Mouse (Mus musculus): ENCODE data around the gene Olfr1202. TPM values are rescaled to one million over a fixed set of nuclear protein-coding genes. Genes with fewer than 3 reads are reported as not detected.

The Olfr1202 gene
- polyA plus RNA-seq (2015; fragmentation: Nextera tagmentation; extraction: Ambion mirVana): not detected in 2 replicates

GRCm38 (mm10) chr2:88814196-88814595, at the start of gene Olfr1202:
Gene Olfr1202 (plus strand): TSS chr2:88814496.
- Histone ChIP-seq H3K9ac (no peak within 1 kb of the TSS), H3K27me3 (no peaks in the 10 kb centered on the region), H3K4me3 (no peak within 1 kb of the TSS), H3K4me1 (replicated peaks) (no peaks in the 10 kb centered on the region), H3K36me3 (no peaks in the 10 kb centered on the region), H3K4me2 (no peak within 1 kb of the TSS), H3K27ac (no peak within 1 kb of the TSS), H3K9me3 (no peaks in the 10 kb centered on the region)
- 88% methylated on average over 1 of the region's 1 CpGs for WGBS
- ATAC-seq (ENCODE audit: low FRiP score): no peak

DNA sequence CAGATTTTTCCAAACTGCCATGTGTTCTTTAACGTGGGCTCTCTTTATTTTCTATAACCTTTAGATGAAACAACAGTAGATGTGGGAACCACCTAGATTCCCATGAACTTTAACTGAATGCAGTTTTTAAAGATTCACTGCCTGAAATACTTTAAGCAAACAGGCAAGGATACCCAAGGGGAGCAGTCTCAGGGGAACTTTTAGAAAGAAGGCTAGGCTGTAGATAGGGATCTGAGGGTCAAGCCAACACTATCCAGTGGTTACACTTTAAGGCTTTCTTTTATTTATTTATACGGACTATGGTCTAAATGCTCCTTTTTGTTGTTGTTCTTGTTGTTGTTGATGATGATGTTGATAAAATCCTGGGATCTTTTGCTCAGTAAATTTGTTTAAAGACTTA, 43.9 kb upstream of the Olfr1202 start, which contains the start of gene Olfr1200:
Olfr1200 (minus strand) TSS at position 101 of the 400 bp plus-strand sequence.
- Histone ChIP-seq H3K36me3 (no peaks in the 10 kb centered on the region), H3K9ac (no peak within 1 kb of the TSS), H3K4me1 (replicated peaks) (no peaks in the 10 kb centered on the region), H3K4me3 (no peak within 1 kb of the TSS), H3K9me3 (no peaks in the 10 kb centered on the region), H3K4me2 (no peak within 1 kb of the TSS), H3K27me3 (no peaks in the 10 kb centered on the region), H3K27ac (no peak within 1 kb of the TSS)
- 88% methylated on average over 2 of the region's 2 CpGs for WGBS
- ATAC-seq (ENCODE audit: low FRiP score): no peak

DNA sequence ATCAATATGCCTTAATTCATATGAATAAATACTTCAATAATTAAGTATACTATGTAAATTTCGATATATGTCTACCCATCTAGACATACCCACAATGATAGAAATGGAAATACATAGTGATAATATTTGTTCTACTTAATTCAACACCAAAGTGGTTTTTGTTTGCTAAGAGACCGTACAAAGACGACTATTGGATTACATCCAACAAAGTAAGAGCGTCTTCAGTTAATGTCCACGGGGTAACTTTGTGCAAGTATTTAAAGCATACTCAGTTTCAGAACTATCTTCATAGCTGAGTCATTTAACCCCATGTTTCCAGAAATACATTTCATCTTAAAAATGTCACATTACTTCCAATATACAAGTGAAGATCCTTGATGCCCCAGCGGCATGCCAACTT, 21.6 kb upstream of the Olfr1202 start, which contains the start of gene Olfr1201:
Olfr1201 (plus strand) TSS at position 301 of the 400 bp plus-strand sequence.
- Histone ChIP-seq H3K27ac (no peak within 1 kb of the TSS), H3K27me3 (no peaks in the 10 kb centered on the region), H3K4me2 (no peak within 1 kb of the TSS), H3K9me3 (no peaks in the 10 kb centered on the region), H3K4me3 (no peak within 1 kb of the TSS), H3K36me3 (no peaks in the 10 kb centered on the region), H3K9ac (no peak within 1 kb of the TSS), H3K4me1 (replicated peaks) (no peaks in the 10 kb centered on the region)
- no peak for ATAC-seq (ENCODE audit: low FRiP score)
- WGBS: 91% methylated on average over 6 of the region's 6 CpGs

GRCm38 (mm10) chr2:88829437-88829836, 15.1 kb downstream of the Olfr1202 start, which contains the start of gene Olfr1205:
Gene Olfr1205 (plus strand): TSS chr2:88829737.
- no peak within 1 kb of the TSS for H3K9ac ChIP-seq
- 93% methylated on average over 2 of the region's 2 CpGs for WGBS

GRCm38 (mm10) chr2:88838477-88838876, 24.2 kb downstream of the Olfr1202 start:
- Histone ChIP-seq H3K4me1 (replicated peaks) (no peaks in the 10 kb centered on the region), H3K36me3 (no peaks in the 10 kb centered on the region), H3K4me2 (no peak overlapping the region), H3K9me3 (no peaks in the 10 kb centered on the region), H3K9ac (no peak overlapping the region), H3K27me3 (no peaks in the 10 kb centered on the region), H3K27ac (no peak overlapping the region), H3K4me3 (no peak overlapping the region)
- 64% methylated on average over 2 of the region's 2 CpGs for WGBS
- no peak for ATAC-seq (ENCODE audit: low FRiP score)

More at GRCm38 (mm10) chr2:88829437-88829836, 15.1 kb downstream of the Olfr1202 start, which contains the start of gene Olfr1205:
- Histone ChIP-seq H3K4me3 (no peak within 1 kb of the TSS), H3K4me1 (replicated peaks) (no peaks in the 10 kb centered on the region), H3K27me3 (no peaks in the 10 kb centered on the region), H3K9me3 (no peaks in the 10 kb centered on the region), H3K36me3 (no peaks in the 10 kb centered on the region), H3K27ac (no peak within 1 kb of the TSS), H3K4me2 (no peak within 1 kb of the TSS)
- ATAC-seq (ENCODE audit: low FRiP score): no peak

DNA sequence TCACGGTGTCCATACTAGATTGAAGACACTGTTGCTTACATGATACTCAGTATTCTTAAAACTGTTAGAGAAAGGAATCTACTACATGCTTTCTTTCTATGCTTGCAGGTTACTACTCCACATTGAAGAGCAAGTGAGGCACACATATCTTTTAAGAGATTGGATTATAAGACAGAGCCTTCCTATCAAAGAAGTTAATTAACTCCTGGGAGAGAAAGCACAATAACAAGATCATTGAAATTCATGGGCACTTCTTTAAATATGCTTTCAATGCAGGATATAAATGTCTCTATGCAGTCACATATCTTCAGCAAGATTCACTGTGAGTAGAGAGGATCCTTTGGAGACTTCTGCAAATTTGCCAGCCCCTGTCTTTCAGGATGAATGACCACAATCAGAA, 34.7 kb downstream of the Olfr1202 start, which contains the start of gene Olfr1204:
Olfr1204 (plus strand) TSS at position 301 of the 400 bp plus-strand sequence.
- 94% methylated on average over 1 of the region's 1 CpGs for WGBS
- H3K4me1 ChIP-seq (replicated peaks): no peaks in the 10 kb centered on the region
- no peak within 1 kb of the TSS for H3K4me2 ChIP-seq
- no peaks in the 10 kb centered on the region for H3K27me3 ChIP-seq
- H3K9me3 ChIP-seq: no peaks in the 10 kb centered on the region
- H3K36me3 ChIP-seq: no peaks in the 10 kb centered on the region
- H3K27ac ChIP-seq: no peak within 1 kb of the TSS
- H3K4me3 ChIP-seq: no peak within 1 kb of the TSS
- no peak within 1 kb of the TSS for H3K9ac ChIP-seq
- ATAC-seq (ENCODE audit: low FRiP score): no peak

DNA sequence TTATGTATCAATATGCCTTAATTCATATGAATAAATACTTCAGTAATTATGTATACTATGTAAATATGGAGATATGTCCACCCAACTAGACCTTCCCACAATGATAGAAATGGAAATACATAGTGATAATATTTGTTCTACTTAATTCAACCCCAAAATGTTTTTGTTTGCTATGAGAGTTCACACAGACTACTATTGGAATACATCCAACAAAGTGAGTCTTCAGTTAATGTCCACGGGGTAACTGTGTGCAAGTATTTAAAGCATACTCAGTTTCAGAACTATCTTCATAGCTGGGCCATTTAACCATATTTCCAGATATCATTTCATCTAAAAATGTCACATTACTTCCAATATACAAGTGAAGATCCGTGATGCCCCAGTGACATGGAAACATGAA, 48.6 kb downstream of the Olfr1202 start, which contains the start of gene Olfr1206:
Olfr1206 (plus strand) TSS at position 301 of the 400 bp plus-strand sequence.
- no peak within 1 kb of the TSS for H3K9ac ChIP-seq
- H3K4me1 ChIP-seq (replicated peaks): no peaks in the 10 kb centered on the region
- WGBS: 89% methylated on average over 2 of the region's 2 CpGs
- no peaks in the 10 kb centered on the region for H3K36me3 ChIP-seq
- no peaks in the 10 kb centered on the region for H3K9me3 ChIP-seq
- H3K27ac ChIP-seq: no peak within 1 kb of the TSS
- no peak within 1 kb of the TSS for H3K4me3 ChIP-seq
- no peak within 1 kb of the TSS for H3K4me2 ChIP-seq
- no peak for ATAC-seq (ENCODE audit: low FRiP score)
- H3K27me3 ChIP-seq: no peaks in the 10 kb centered on the region

Other genes starting within 250 kb of the Olfr1202 start
- gene Olfr1189, start 228.0 kb upstream of the Olfr1202 start, polyA plus RNA-seq (2015; fragmentation: Nextera tagmentation; extraction: Ambion mirVana): not detected in 2 replicates
- gene Olfr1191-ps1, start 174.0 kb upstream of the Olfr1202 start, polyA plus RNA-seq (2015; fragmentation: Nextera tagmentation; extraction: Ambion mirVana): not detected in 2 replicates
- not detected in 2 replicates for gene Olfr1192-ps1, start 166.0 kb upstream of the Olfr1202 start, polyA plus RNA-seq (2015; fragmentation: Nextera tagmentation; extraction: Ambion mirVana)
- gene Olfr1193, start 138.9 kb upstream of the Olfr1202 start, polyA plus RNA-seq (2015; fragmentation: Nextera tagmentation; extraction: Ambion mirVana): not detected in 2 replicates
- not detected in 2 replicates for gene Olfr1195, start 125.3 kb upstream of the Olfr1202 start, polyA plus RNA-seq (2015; fragmentation: Nextera tagmentation; extraction: Ambion mirVana)
- not detected in 2 replicates for gene Olfr1196, start 109.9 kb upstream of the Olfr1202 start, polyA plus RNA-seq (2015; fragmentation: Nextera tagmentation; extraction: Ambion mirVana)
- not detected in 2 replicates for gene Olfr1197, start 82.1 kb upstream of the Olfr1202 start, polyA plus RNA-seq (2015; fragmentation: Nextera tagmentation; extraction: Ambion mirVana)
- gene Olfr1198, start 63.1 kb upstream of the Olfr1202 start, polyA plus RNA-seq (2015; fragmentation: Nextera tagmentation; extraction: Ambion mirVana): not detected in 2 replicates
- not detected in 2 replicates for gene Olfr1199, start 54.0 kb upstream of the Olfr1202 start, polyA plus RNA-seq (2015; fragmentation: Nextera tagmentation; extraction: Ambion mirVana)
- not detected in 2 replicates for gene Olfr1200, start 44.0 kb upstream of the Olfr1202 start, polyA plus RNA-seq (2015; fragmentation: Nextera tagmentation; extraction: Ambion mirVana)
- not detected in 2 replicates for gene Olfr1201, start 21.5 kb upstream of the Olfr1202 start, polyA plus RNA-seq (2015; fragmentation: Nextera tagmentation; extraction: Ambion mirVana)
- not detected in 2 replicates for gene Olfr1205, start 15.2 kb downstream of the Olfr1202 start, polyA plus RNA-seq (2015; fragmentation: Nextera tagmentation; extraction: Ambion mirVana)
- gene Olfr1204, start 34.8 kb downstream of the Olfr1202 start, polyA plus RNA-seq (2015; fragmentation: Nextera tagmentation; extraction: Ambion mirVana): not detected in 2 replicates
- not detected in 2 replicates for gene Olfr1206, start 48.7 kb downstream of the Olfr1202 start, polyA plus RNA-seq (2015; fragmentation: Nextera tagmentation; extraction: Ambion mirVana)
- not detected in 2 replicates for gene Olfr1208, start 87.8 kb downstream of the Olfr1202 start, polyA plus RNA-seq (2015; fragmentation: Nextera tagmentation; extraction: Ambion mirVana)
- gene Olfr1209, start 100.7 kb downstream of the Olfr1202 start, polyA plus RNA-seq (2015; fragmentation: Nextera tagmentation; extraction: Ambion mirVana): not detected in 2 replicates
- not detected in 2 replicates for gene Olfr1211, start 123.6 kb downstream of the Olfr1202 start, polyA plus RNA-seq (2015; fragmentation: Nextera tagmentation; extraction: Ambion mirVana)
- gene Olfr1212, start 139.5 kb downstream of the Olfr1202 start, polyA plus RNA-seq (2015; fragmentation: Nextera tagmentation; extraction: Ambion mirVana): not detected in 2 replicates
- not detected in 2 replicates for gene Gm13762, start 165.8 kb downstream of the Olfr1202 start, polyA plus RNA-seq (2015; fragmentation: Nextera tagmentation; extraction: Ambion mirVana)
- gene Olfr1214, start 178.2 kb downstream of the Olfr1202 start, polyA plus RNA-seq (2015; fragmentation: Nextera tagmentation; extraction: Ambion mirVana): not detected in 2 replicates
- not detected in 2 replicates for gene Olfr1215, start 192.5 kb downstream of the Olfr1202 start, polyA plus RNA-seq (2015; fragmentation: Nextera tagmentation; extraction: Ambion mirVana)
- not detected in 2 replicates for gene Olfr1216, start 203.8 kb downstream of the Olfr1202 start, polyA plus RNA-seq (2015; fragmentation: Nextera tagmentation; extraction: Ambion mirVana)
- gene Olfr1217, start 217.6 kb downstream of the Olfr1202 start, polyA plus RNA-seq (2015; fragmentation: Nextera tagmentation; extraction: Ambion mirVana): not detected in 2 replicates
- not detected in 2 replicates for gene Olfr1218, start 246.7 kb downstream of the Olfr1202 start, polyA plus RNA-seq (2015; fragmentation: Nextera tagmentation; extraction: Ambion mirVana)